Mouse (Mus musculus) lung, embryonic 15.5 days (tissue): ENCODE data around the gene Slc25a42. TPM values are rescaled to one million over a fixed set of nuclear protein-coding genes. Genes with fewer than 3 reads are reported as not detected.
"Not testable (repeated sequence)": the region's sequence is repeated elsewhere in the genome, so short reads cannot be mapped to it uniquely, and the experiment has no call there.

ENCODE experiments used
- ATAC-seq: fragments of 200-750 bp; cut with Nextera tagmentation; 2 replicates; pipeline ENCODE4 v1.8.0; 2017; ENCODE audit warnings: moderate number of reproducible peaks, borderline replicate concordance; ENCODE audit not compliant: low FRiP score, low TSS enrichment; ENCODE audit errors: extremely low read depth
- H3K27ac ChIP-seq: fragments of 300-500 bp; sonication (generic); 2 replicates; pipeline ENCODE4 v1.5.1; 2015; ENCODE audit warnings: moderate library complexity, mild to moderate bottlenecking, inconsistent platforms
- H3K27me3 ChIP-seq: fragments of 300-500 bp; sonication (generic); 2 replicates; pipeline ENCODE4 v1.6.1; 2015; ENCODE audit warnings: inconsistent platforms
- H3K36me3 ChIP-seq: fragments of 300-500 bp; sonication (generic); 2 replicates; pipeline ENCODE4 v1.6.1; 2015; ENCODE audit warnings: inconsistent platforms
- H3K4me1 ChIP-seq: fragments of 300-500 bp; sonication (generic); 2 replicates; pipeline ENCODE4 v1.6.1; 2015; ENCODE audit warnings: inconsistent platforms
- H3K4me2 ChIP-seq: fragments of 300-500 bp; sonication (generic); 2 replicates; pipeline ENCODE4 v1.6.1; 2015; ENCODE audit warnings: inconsistent platforms, mild to moderate bottlenecking, moderate library complexity
- H3K4me3 ChIP-seq: fragments of 300-500 bp; sonication (generic); 2 replicates; pipeline ENCODE4 v1.5.1; 2015; ENCODE audit warnings: mild to moderate bottlenecking, inconsistent platforms
- H3K9ac ChIP-seq: fragments of 300-500 bp; sonication (generic); 2 replicates; pipeline ENCODE4 v1.6.1; 2015; ENCODE audit warnings: inconsistent platforms
- H3K9me3 ChIP-seq: fragments of 300-500 bp; sonication (generic); 2 replicates; pipeline ENCODE4 v1.6.1; 2016; ENCODE audit warnings: inconsistent platforms
- whole genome bisulfite sequencing: fragments of 180-500 bp; shearing (Covaris S2); methylation state at CpG from one replicate; pipeline ENCODE4 v1.1.7; 2015; 5-methylcytosine and 5-hydroxymethylcytosine counted together
- polyA plus RNA-seq: library from polyadenylated mRNA; unstranded; fragments of >200 nt; fragmentation: Nextera tagmentation; extraction: Ambion mirVana; gene quantifications from 2 replicates; pipeline ENCODE4 v1.2.1, GENCODE M21; 2015

Slc25a42 gene
- polyA plus RNA-seq, 1 experiment from 2014 or later = 4.4 TPM

GRCm38 (mm10) chr8:70230837-70231236 is 18.7 kb upstream of the Slc25a42 start:
- Histone ChIP-seq H3K36me3 (peaks cover 9% of the 10 kb centered on the region; the same call in 1 of the 2 replicates), H3K9me3 (no peaks in the 10 kb centered on the region), H3K4me1 (peaks cover 17% of the 10 kb centered on the region), H3K9ac (no peak overlapping the region), H3K4me3 (no peak overlapping the region), H3K27ac (no peak overlapping the region), H3K4me2 (no peak overlapping the region), H3K27me3 (no peaks in the 10 kb centered on the region)
- ATAC-seq = no peak
- WGBS = 89% methylated on average over 9 of the region's 9 CpGs

GRCm38 (mm10) chr8:70227997-70228396 is 15.9 kb upstream of the Slc25a42 start:
- Histone ChIP-seq H3K36me3 (peaks cover 23% of the 10 kb centered on the region; the same call in 1 of the 2 replicates), H3K9ac (no peak overlapping the region), H3K9me3 (no peaks in the 10 kb centered on the region), H3K4me1 (no peaks in the 10 kb centered on the region; the same call in 1 of the 2 replicates), H3K27ac (no peak overlapping the region), H3K27me3 (no peaks in the 10 kb centered on the region), H3K4me2 (no peak overlapping the region), H3K4me3 (no peak overlapping the region)
- no peak for ATAC-seq
- 73% methylated on average over 4 of the region's 4 CpGs for WGBS

GRCm38 (mm10) chr8:70223341-70223740 is 11.2 kb upstream of the Slc25a42 start:
- H3K4me3 ChIP-seq = no peak overlapping the region
- no peak overlapping the region for H3K9ac ChIP-seq
- H3K36me3 ChIP-seq = peaks cover 13% of the 10 kb centered on the region; the same call in 1 of the 2 replicates
- no peaks in the 10 kb centered on the region for H3K27me3 ChIP-seq
- no peak overlapping the region for H3K27ac ChIP-seq
- H3K4me2 ChIP-seq = no peak overlapping the region
- WGBS = 40% methylated on average over 6 of the region's 6 CpGs
- no peaks in the 10 kb centered on the region for H3K4me1 ChIP-seq
- 0 out of 2 replicates have a peak, but pooled peaks have one; percentile 21 for ATAC-seq
- H3K9me3 ChIP-seq = no peaks in the 10 kb centered on the region

- Histone ChIP-seq H3K4me2 (no peak overlapping the region), H3K36me3 (peaks cover 13% of the 10 kb centered on the region; the same call in 1 of the 2 replicates), H3K27me3 (no peaks in the 10 kb centered on the region), H3K9ac (no peak overlapping the region), H3K4me1 (no peaks in the 10 kb centered on the region), H3K9me3 (no peaks in the 10 kb centered on the region), H3K4me3 (no peak overlapping the region), H3K27ac (no peak overlapping the region)
- 91% methylated on average over 12 of the region's 12 CpGs for WGBS
- no peak for ATAC-seq
Measured at GRCm38 (mm10) chr8:70222041-70222440, 9.9 kb upstream of the Slc25a42 start.

GRCm38 (mm10) chr8:70220911-70221310 is 8.8 kb upstream of the Slc25a42 start:
- no peak for ATAC-seq
- Histone ChIP-seq H3K27ac (no peak overlapping the region), H3K4me2 (no peak overlapping the region), H3K36me3 (peaks cover 13% of the 10 kb centered on the region; the same call in 1 of the 2 replicates), H3K9ac (no peak overlapping the region), H3K4me3 (no peak overlapping the region), H3K4me1 (no peaks in the 10 kb centered on the region), H3K27me3 (no peaks in the 10 kb centered on the region), H3K9me3 (no peaks in the 10 kb centered on the region)
- 94% methylated on average over 3 of the region's 3 CpGs for WGBS

GRCm38 (mm10) chr8:70220236-70220840 is 8.2 kb upstream of the Slc25a42 start:
- no peaks in the 10 kb centered on the region for H3K4me1 ChIP-seq
- no peak for ATAC-seq

GRCm38 (mm10) chr8:70219107-70219684 is 7.1 kb upstream of the Slc25a42 start:
- ATAC-seq = no peak
- no peak overlapping the region for H3K4me2 ChIP-seq
- H3K36me3 ChIP-seq = peaks cover under 1% of the 10 kb centered on the region; the same call in 1 of the 2 replicates
- no peaks in the 10 kb centered on the region for H3K4me1 ChIP-seq
- WGBS = 51% methylated on average over 5 of the region's 5 CpGs
- H3K4me3 ChIP-seq = no peak overlapping the region
- no peaks in the 10 kb centered on the region for H3K27me3 ChIP-seq
- no peak overlapping the region for H3K27ac ChIP-seq
- no peaks in the 10 kb centered on the region for H3K9me3 ChIP-seq
- no peak overlapping the region for H3K9ac ChIP-seq

More at GRCm38 (mm10) chr8:70220236-70220840, 8.2 kb upstream of the Slc25a42 start:
- 60% methylated on average over 8 of the region's 8 CpGs for WGBS
- Histone ChIP-seq H3K27me3 (no peaks in the 10 kb centered on the region), H3K4me3 (no peak overlapping the region), H3K4me2 (no peak overlapping the region), H3K9ac (no peak overlapping the region), H3K36me3 (peaks cover 12% of the 10 kb centered on the region; the same call in 1 of the 2 replicates), H3K27ac (no peak overlapping the region), H3K9me3 (no peaks in the 10 kb centered on the region)

GRCm38 (mm10) chr8:70217441-70217840 is 5.3 kb upstream of the Slc25a42 start:
- H3K9ac ChIP-seq = no peak overlapping the region
- H3K27ac ChIP-seq = no peak overlapping the region
- no peak overlapping the region for H3K4me3 ChIP-seq
- ATAC-seq = no peak
- no peaks in the 10 kb centered on the region; the same call in 1 of the 2 replicates for H3K4me1 ChIP-seq
- no peak overlapping the region for H3K4me2 ChIP-seq
- no peaks in the 10 kb centered on the region; the same call in 1 of the 2 replicates for H3K36me3 ChIP-seq
- H3K9me3 ChIP-seq = no peaks in the 10 kb centered on the region
- no peaks in the 10 kb centered on the region for H3K27me3 ChIP-seq

- Histone ChIP-seq H3K4me1 (peaks cover 3% of the 10 kb centered on the region; the same call in 1 of the 2 replicates), H3K27ac (no peak overlapping the region), H3K9me3 (no peaks in the 10 kb centered on the region), H3K36me3 (no peaks in the 10 kb centered on the region), H3K27me3 (no peaks in the 10 kb centered on the region), H3K4me3 (no peak overlapping the region), H3K9ac (no peak overlapping the region), H3K4me2 (no peak overlapping the region)
- 67% methylated on average over 1 of the region's 1 CpGs for WGBS
- no peak for ATAC-seq
Measured at GRCm38 (mm10) chr8:70216566-70216965, 4.5 kb upstream of the Slc25a42 start.

- H3K9me3 ChIP-seq, ATAC-seq, H3K27ac ChIP-seq, H3K4me1 ChIP-seq, H3K36me3 ChIP-seq, H3K27me3 ChIP-seq, H3K4me2 ChIP-seq, H3K9ac ChIP-seq, H3K4me3 ChIP-seq: not testable (repeated sequence)
- 44% methylated on average over 3 of the region's 3 CpGs for WGBS
Measured at GRCm38 (mm10) chr8:70216161-70216560, 4.1 kb upstream of the Slc25a42 start.

GRCm38 (mm10) chr8:70215092-70215491 is 3.0 kb upstream of the Slc25a42 start:
- Histone ChIP-seq H3K4me1 (peaks cover 16% of the 10 kb centered on the region), H3K9ac (no peak overlapping the region), H3K27ac (no peak overlapping the region), H3K9me3 (no peaks in the 10 kb centered on the region), H3K27me3 (no peaks in the 10 kb centered on the region), H3K4me3 (no peak overlapping the region), H3K4me2 (no peak overlapping the region), H3K36me3 (no peaks in the 10 kb centered on the region)
- no peak for ATAC-seq
- WGBS = 61% methylated on average over 5 of the region's 5 CpGs

- WGBS = 57% methylated on average over 3 of the region's 3 CpGs
- Histone ChIP-seq H3K27ac (no peak overlapping the region), H3K4me3 (no peak overlapping the region), H3K27me3 (no peaks in the 10 kb centered on the region), H3K4me2 (no peak overlapping the region), H3K36me3 (no peaks in the 10 kb centered on the region), H3K4me1 (peaks cover 16% of the 10 kb centered on the region), H3K9ac (no peak overlapping the region), H3K9me3 (no peaks in the 10 kb centered on the region)
- ATAC-seq = no peak
Measured at GRCm38 (mm10) chr8:70214411-70214810, 2.3 kb upstream of the Slc25a42 start.
